Mouse (Mus musculus) liver, postnatal 0 days (tissue): Measurements from ENCODE around the gene Chst15. TPM values are rescaled to one million over a fixed set of nuclear protein-coding genes. Genes with fewer than 3 reads are reported as not detected.
A peak's percentile ranks its signal among the peaks of the same experiment; 100 is the strongest.

ENCODE experiments used
- ATAC-seq: fragments of 200-750 bp; cut with Nextera tagmentation; 2 replicates; pipeline ENCODE4 v1.8.0; 2017; ENCODE audit warnings: mild to moderate bottlenecking, moderate library complexity
- DNase-seq: peaks from one replicate; pipeline ENCODE4 v3.0.0-alpha.2; 2016
- H3K27ac ChIP-seq: fragments of 300-500 bp; sonication (generic); 2 replicates; pipeline ENCODE4 v1.5.1; 2014; ENCODE audit warnings: antibody characterized with exemption, moderate library complexity, mild to moderate bottlenecking, low read depth
- H3K27me3 ChIP-seq: fragments of 300-500 bp; sonication (generic); 2 replicates; pipeline ENCODE4 v1.6.1; 2014; ENCODE audit warnings: low read length, control low read depth, mixed read lengths; ENCODE audit not compliant: insufficient read depth
- H3K36me3 ChIP-seq: fragments of 300-500 bp; sonication (generic); replicated peaks from 2 replicates; pipeline ENCODE4 v1.6.1; 2014; ENCODE audit warnings: mild to moderate bottlenecking, control low read depth, low read length, moderate library complexity, mixed read lengths; ENCODE audit not compliant: insufficient read depth
- H3K4me1 ChIP-seq: fragments of 300-500 bp; sonication (generic); 2 replicates; pipeline ENCODE4 v1.6.1; 2014; ENCODE audit warnings: antibody characterized with exemption, mild to moderate bottlenecking, control low read depth; ENCODE audit not compliant: insufficient read depth
- H3K4me2 ChIP-seq: fragments of 300-500 bp; sonication (generic); 2 replicates; pipeline ENCODE4 v1.6.1; 2014; ENCODE audit warnings: low read depth, mild to moderate bottlenecking, low read length, moderate library complexity, mixed read lengths
- H3K4me3 ChIP-seq: fragments of 300-500 bp; sonication (generic); 2 replicates; pipeline ENCODE4 v1.5.1; 2014; ENCODE audit warnings: low read depth, low read length
- H3K9ac ChIP-seq: fragments of 300-500 bp; sonication (generic); replicated peaks from 2 replicates; pipeline ENCODE4 v1.6.1; 2014; ENCODE audit warnings: mild to moderate bottlenecking, moderate library complexity
- H3K9me3 ChIP-seq: fragments of 300-500 bp; sonication (generic); 2 replicates; pipeline ENCODE4 v1.6.1; 2016; ENCODE audit warnings: mild to moderate bottlenecking, control low read depth, low read length, mixed read lengths
- CTCF ChIP-seq: sonication (generic); IDR thresholded peaks from 2 replicates; pipeline ENCODE4 v1.5.1; 2016; ENCODE audit warnings: antibody characterized with exemption, low read depth
- EP300 ChIP-seq: IDR thresholded peaks from 2 replicates; pipeline ENCODE4 v1.6.1; 2016; ENCODE audit warnings: antibody characterized with exemption, low read depth, mild to moderate bottlenecking
- WGBS: fragments of 180-500 bp; shearing (Covaris S2); extraction: QIAGEN DNeasy Blood & Tissue Kit; methylation state at CpG from one replicate; pipeline ENCODE4 v1.1.7; 2014; ENCODE audit not compliant: insufficient replicate concordance; 5-methylcytosine and 5-hydroxymethylcytosine counted together
- polyA plus RNA-seq: library from polyadenylated mRNA; unstranded; fragments of >200 nt; fragmentation: Nextera tagmentation; extraction: Ambion mirVana; gene quantifications from 2 replicates; pipeline ENCODE4 v1.2.1, GENCODE M21; 2015

Chst15 gene
- polyA plus RNA-seq, 1 experiment from 2014 or later = 5.4 TPM

- H3K27ac ChIP-seq = no peak overlapping the region
- TF ChIP-seq CTCF = no peak
- TF ChIP-seq EP300 = no peak
- no peaks in the 10 kb centered on the region for H3K9me3 ChIP-seq
- H3K4me3 ChIP-seq = no peak overlapping the region
- 61% methylated on average over 1 of the region's 1 CpGs for WGBS
- no peak overlapping the region for H3K4me2 ChIP-seq
- ATAC-seq (no peak), DNase-seq (no peak)
- H3K9ac ChIP-seq = no peak overlapping the region
- H3K27me3 ChIP-seq = no peaks in the 10 kb centered on the region
- H3K4me1 ChIP-seq = peaks cover 21% of the 10 kb centered on the region
- H3K36me3 ChIP-seq = no peaks in the 10 kb centered on the region
Measured at GRCm38 (mm10) chr7:132330179-132330578, 13.2 kb upstream of the Chst15 start.

GRCm38 (mm10) chr7:132328648-132329047 lies 11.6 kb upstream of the Chst15 start:
- TF ChIP-seq EP300 (no peak), CTCF (no peak)
- whole genome bisulfite sequencing = 88% methylated on average over 1 of the region's 1 CpGs
- Histone ChIP-seq H3K27ac (no peak overlapping the region), H3K27me3 (no peaks in the 10 kb centered on the region), H3K36me3 (no peaks in the 10 kb centered on the region), H3K9me3 (no peaks in the 10 kb centered on the region), H3K9ac (no peak overlapping the region), H3K4me3 (no peak overlapping the region), H3K4me1 (peaks cover 26% of the 10 kb centered on the region), H3K4me2 (no peak overlapping the region)
- DNase-seq = no peak
- ATAC-seq = no peak

GRCm38 (mm10) chr7:132325549-132326331 lies 8.7 kb upstream of the Chst15 start:
- no peak overlapping the region for H3K9ac ChIP-seq
- ATAC-seq (no peak), DNase-seq (no peak)
- H3K4me2 ChIP-seq = no peak overlapping the region
- TF ChIP-seq EP300 (no peak), CTCF (no peak)
- no peak overlapping the region for H3K27ac ChIP-seq
- H3K36me3 ChIP-seq = no peaks in the 10 kb centered on the region
- 0 out of 2 replicates have a peak, but pooled peaks cover 2% of the 10 kb centered on the region for H3K27me3 ChIP-seq
- H3K4me3 ChIP-seq = no peak overlapping the region
- peaks cover 19% of the 10 kb centered on the region for H3K4me1 ChIP-seq
- WGBS = 37% methylated on average over 5 of the region's 5 CpGs
- H3K9me3 ChIP-seq = no peaks in the 10 kb centered on the region

GRCm38 (mm10) chr7:132323430-132323829 lies 6.4 kb upstream of the Chst15 start:
- Histone ChIP-seq H3K9ac (no peak overlapping the region), H3K4me3 (peak overlapping the region; percentile 3; the same call in 1 of the 2 replicates), H3K4me1 (peaks cover 19% of the 10 kb centered on the region), H3K4me2 (peak overlapping the region; percentile 26; the same call in 1 of the 2 replicates), H3K9me3 (no peaks in the 10 kb centered on the region), H3K36me3 (no peaks in the 10 kb centered on the region), H3K27ac (peak overlapping the region; percentile 76), H3K27me3 (0 out of 2 replicates have a peak, but pooled peaks cover 2% of the 10 kb centered on the region)
- TF ChIP-seq CTCF (no peak), EP300 (no peak)
- 31% methylated on average over 5 of the region's 5 CpGs for WGBS
- DNase-seq = peak; percentile 47
- peak; percentile 81 for ATAC-seq

- no peak for ATAC-seq
- Histone ChIP-seq H3K4me3 (no peak overlapping the region), H3K27ac (no peak overlapping the region), H3K4me2 (peak overlapping the region; percentile 16), H3K9me3 (no peaks in the 10 kb centered on the region), H3K9ac (no peak overlapping the region), H3K27me3 (peaks cover 16% of the 10 kb centered on the region; the same call in 1 of the 2 replicates), H3K36me3 (no peaks in the 10 kb centered on the region), H3K4me1 (peaks cover 27% of the 10 kb centered on the region)
- DNase-seq = no peak
- TF ChIP-seq EP300 (no peak), CTCF (no peak)
- 60% methylated on average over 2 of the region's 2 CpGs for WGBS
Measured at GRCm38 (mm10) chr7:132321392-132321958, 4.4 kb upstream of the Chst15 start.

- Histone ChIP-seq H3K27ac (peak overlapping the region; percentile 96), H3K9ac (peak overlapping the region; percentile 90), H3K27me3 (peaks cover 18% of the 10 kb centered on the region; the same call in 1 of the 2 replicates), H3K9me3 (no peaks in the 10 kb centered on the region), H3K4me2 (peak overlapping the region; percentile 93), H3K36me3 (no peaks in the 10 kb centered on the region), H3K4me3 (peak overlapping the region; percentile 74), H3K4me1 (peaks cover 29% of the 10 kb centered on the region)
- ATAC-seq (peak; percentile 67), DNase-seq (peak; percentile 67)
- no peak for TF ChIP-seq EP300
- TF ChIP-seq CTCF = peak; percentile 53
- WGBS = under 1% methylated on average over 78 of the region's 79 CpGs
Measured at GRCm38 (mm10) chr7:132316101-132317035, 660 bp downstream of the Chst15 start.
